Mouse (Mus musculus) A20 (cell line): ENCODE results near the gene Arhgap22.

Experiments used
- DNase-seq: peaks from one replicate; pipeline ENCODE4 v3.0.0-alpha.2; 2011; ENCODE audit warnings: low read depth, low spot score

Arhgap22 gene

DNA sequence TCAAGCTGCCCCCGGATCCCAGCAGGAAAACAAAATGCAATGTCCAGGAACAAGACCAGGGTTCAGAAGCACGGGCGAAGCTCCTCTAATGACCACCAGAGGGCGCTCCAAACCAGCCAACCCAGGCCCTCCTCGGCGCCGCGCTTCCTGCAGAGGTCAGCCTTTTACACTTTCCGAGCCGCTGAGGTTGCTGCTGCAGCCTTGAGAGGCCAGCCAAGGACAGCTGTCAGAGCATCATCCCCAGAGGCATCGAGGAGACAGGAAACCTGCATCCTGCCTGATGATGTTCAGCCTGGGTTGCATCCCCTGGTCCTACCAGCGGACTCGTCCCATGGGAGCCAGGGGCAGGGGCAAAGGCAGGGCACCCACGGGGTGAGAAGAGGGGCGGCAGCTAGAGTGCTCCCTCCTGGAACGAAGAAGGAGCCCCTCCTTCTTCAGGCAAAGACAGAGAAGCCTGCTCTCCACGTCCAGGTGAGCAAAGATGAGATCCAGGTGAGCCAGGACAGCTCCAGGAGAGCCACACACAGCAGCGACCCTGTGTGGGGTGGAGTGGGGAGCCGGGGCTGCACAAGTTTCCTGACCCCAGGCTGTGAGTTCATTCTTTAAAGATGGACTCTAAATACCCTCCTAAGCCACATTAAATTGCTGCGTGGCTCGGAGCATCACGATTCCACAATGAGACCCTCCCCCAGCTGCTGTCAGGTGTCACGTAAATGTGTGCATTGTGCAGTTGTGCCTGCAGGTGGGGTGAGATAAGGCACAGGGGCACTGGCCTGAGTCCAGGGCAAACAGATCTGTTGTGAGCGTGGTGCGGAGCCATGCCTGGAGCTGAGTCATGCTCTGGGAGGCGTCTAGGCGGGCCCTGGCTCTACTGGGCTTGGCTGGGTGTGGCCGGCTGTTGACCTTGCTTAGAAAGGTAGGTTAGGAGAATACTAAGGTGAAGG, at the start of gene Arhgap22:
TSS of gene Arhgap22 (plus strand) at position 204 of the 944 bp plus-strand sequence.
- DNase-seq: peak; percentile 78

DNA sequence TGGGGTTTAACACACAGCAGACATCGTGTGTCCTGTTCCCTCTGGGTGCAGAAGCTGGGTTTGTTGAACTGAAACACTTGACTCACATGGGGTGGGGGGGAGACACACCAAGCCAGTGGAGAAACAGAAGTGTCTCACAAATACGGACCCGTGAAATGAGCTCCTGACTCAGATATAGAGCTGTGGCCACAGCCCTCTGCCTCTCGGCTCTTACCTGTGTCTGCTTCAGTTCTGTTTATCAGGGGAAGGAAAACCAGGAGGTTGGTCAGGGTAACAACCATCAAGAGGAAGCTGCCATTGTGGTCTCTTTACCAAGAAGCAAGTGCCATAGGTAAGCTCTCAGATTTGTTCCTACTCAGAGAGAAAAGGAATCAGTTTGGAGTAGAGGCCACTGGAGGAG, 45.1 kb upstream of the Arhgap22 start:
- DNase-seq: peak; percentile 59

GRCm38 (mm10) chr14:33171942-33172341, 41.9 kb upstream of the Arhgap22 start:
- DNase-seq: peak; percentile 51

- no peak for DNase-seq
These were observed 38.6 kb upstream of the Arhgap22 start for GRCm38 (mm10) chr14:33175059-33175821.

DNA sequence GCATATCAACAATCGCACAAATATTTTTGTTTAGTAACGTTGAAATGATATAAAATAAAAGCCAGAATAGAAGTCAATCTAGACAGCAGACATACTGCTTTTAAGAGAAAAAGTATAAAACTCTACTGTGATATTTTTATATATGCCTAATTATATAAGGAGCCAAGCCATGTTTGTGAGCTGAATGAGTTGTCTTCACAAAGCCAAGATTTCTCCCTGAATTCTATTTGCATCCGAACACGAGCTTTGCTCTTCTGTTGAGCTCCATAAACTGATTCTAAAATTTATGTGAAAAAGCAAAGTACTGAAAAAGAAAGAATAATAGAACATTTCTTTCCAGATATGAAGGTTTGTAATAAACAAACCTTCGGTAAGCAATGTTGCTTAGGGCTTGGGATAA, 33.7 kb upstream of the Arhgap22 start:
- DNase-seq: no peak

DNA sequence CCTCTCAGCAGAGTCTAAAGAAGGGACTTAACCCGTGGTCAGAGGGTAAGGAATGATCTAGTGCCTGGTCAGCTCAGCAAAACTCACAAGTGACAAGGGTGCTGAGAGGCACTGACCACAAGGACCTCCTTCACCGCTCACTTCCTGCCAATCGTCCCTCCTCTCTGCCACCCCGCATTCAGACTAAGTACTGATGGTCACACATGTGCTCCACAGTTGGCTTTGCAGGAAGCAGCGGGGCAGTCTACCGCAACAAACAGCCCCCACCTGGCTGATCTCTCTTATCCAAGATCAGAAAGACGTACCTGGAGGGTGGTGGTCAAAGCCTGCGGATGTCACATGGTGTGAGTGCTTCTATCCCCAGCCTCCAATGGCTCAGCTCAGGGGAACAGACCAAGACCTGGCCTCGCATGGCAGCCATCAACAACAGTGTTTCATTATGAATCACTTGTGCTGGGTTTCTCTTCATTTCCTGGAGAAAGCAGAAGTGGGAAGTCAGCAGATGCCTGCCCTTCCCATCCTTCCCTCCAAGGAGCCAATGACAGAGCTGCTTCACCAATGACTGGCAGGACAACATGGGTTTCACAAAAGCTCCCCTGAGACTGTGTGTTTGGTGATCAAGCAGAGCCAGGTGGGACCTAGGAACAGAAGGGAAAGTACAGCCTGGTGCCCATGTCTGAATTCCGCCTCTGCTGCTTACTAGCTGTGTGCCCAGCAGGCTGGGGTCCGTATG, 28.6 kb upstream of the Arhgap22 start, which contains the start of gene Wdfy4:
TSS of gene Wdfy4 (minus strand) at position 441 of the 733 bp plus-strand sequence.
- DNase-seq: peak; percentile 94

- no peak for DNase-seq
These were observed 26.6 kb upstream of the Arhgap22 start for GRCm38 (mm10) chr14:33187201-33187600.

GRCm38 (mm10) chr14:33189230-33189629, 24.6 kb upstream of the Arhgap22 start:
- DNase-seq: peak; percentile 80

DNA sequence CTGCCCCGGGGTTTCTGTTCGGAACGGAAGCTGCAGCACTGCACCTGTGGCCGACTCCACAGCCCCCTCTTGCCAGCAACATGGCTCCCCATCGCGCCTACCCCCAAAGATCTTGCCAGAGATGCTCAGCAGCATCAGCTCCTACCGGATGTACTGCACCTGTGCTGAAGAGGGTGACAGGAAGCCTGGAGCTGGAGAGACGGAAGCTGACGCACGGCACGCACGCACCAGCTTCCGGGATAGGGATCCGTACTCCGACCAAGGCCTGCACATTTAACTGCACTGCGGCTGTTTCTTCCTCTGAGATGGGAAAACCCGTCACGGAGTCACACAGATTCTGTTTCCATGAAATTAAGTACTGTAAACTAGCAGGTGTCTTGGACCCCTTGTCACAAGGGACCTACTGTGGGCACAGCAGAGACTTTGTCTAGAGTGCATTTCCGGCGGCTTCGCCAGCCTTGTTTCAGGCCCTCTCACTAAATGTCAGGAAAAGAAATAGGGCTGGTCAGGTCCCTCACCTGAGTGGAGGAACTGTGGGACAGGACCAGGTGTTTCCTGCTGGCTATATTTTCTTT, 23.9 kb upstream of the Arhgap22 start:
- peak; percentile 93 for DNase-seq

DNA sequence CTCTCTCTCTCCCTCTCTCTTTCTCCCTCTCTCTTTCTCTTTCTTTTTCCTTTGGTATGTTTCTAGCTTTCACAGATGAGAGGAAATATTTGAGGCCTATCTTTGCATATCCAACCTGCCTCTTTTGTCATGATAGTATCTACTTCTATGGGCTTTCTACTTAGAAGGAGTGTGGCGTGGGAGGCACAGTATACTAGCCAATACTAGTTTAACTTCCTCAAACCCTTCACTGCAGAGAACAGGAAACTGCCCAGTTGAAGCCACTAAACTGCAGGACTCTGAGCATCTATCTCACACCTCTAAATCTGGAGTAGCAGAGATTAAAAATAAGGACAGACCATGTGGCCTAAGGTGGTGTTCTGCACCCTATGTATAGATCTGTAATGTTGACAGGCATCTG, 23.2 kb upstream of the Arhgap22 start:
- peak; percentile 62 for DNase-seq

DNA sequence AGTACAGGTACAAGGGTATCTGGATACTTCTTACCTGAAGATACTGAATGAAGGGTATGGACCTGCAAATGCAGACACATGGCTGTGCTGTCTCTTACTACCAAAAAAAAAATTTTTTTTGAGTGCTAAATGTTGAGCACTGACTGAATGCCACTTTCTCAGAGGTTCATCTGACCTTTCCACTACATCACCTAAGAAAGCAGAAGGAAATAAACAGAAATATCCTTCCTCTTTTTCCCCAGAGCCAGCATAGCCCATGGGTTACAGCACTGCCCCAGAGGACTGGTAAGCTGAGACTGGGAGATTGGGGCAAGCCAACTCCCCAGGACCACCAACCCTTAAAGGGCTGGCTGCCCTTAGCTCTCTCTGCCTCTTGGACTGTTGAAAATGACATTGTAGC, 20.1 kb upstream of the Arhgap22 start:
- peak; percentile 56 for DNase-seq

- peak; percentile 73 for DNase-seq
These were observed 19.6 kb upstream of the Arhgap22 start for GRCm38 (mm10) chr14:33194241-33194640.

DNA sequence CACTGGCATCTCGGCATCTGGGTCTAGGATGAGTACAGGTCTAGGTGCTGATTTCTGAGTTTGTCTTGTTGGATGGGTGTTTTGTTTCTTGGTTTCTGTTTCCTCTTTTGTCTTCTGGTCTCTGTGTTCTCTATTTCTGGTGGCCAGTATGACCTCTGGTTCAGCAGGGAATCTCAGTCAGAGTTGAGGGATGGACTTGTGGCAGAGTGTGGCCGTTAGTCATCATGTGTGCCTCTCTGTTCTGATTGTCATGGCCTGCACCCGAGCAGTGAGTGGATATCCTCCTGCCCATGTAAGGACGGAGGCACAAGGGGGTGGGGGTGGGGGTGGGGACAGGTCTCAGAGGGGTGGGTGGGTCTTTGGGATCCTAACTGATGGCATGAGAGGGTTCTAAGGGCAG, 11.7 kb upstream of the Arhgap22 start:
- no peak for DNase-seq

DNA sequence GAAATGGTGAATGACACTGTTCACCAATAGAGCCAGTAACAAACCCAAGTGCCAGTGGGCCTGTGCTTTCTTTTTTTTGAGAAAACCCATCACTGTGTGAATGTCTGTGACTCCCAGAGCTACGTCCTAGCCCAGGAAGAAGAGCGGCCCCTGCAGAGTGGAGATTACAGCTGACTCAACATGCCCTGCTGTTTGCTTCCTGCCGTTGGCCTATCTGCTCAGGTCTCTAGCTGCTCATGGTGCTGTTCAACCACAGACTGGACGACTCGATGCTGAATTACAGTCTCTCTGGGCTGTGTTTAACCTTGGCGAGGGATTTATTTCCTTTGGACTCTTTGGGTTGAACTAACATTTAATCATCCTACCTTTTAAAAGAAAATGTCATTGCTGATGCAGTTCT, 10.9 kb upstream of the Arhgap22 start:
- DNase-seq: no peak

DNA sequence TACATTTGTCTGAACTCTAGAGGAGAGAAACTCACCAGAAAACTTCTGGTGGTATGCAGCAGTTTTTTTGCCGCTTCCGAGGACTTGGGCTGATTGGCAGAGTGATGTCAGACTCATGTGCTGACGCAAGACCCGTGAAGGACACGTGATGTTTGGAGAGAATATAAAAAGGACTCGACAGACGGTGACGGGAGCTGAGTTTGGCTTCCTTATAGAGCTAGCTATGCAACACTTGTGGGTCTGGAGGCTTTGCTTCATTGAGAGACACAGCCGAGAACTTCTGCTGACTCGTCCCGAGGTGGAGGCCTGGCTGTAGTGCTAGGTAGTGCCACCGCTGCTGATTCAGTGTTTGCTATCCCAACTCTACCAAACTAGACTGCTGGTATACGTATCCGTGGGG, 10.0 kb upstream of the Arhgap22 start:
- DNase-seq: no peak

- peak; percentile 62 for DNase-seq
These were observed 8.4 kb upstream of the Arhgap22 start for GRCm38 (mm10) chr14:33205280-33205965.

DNA sequence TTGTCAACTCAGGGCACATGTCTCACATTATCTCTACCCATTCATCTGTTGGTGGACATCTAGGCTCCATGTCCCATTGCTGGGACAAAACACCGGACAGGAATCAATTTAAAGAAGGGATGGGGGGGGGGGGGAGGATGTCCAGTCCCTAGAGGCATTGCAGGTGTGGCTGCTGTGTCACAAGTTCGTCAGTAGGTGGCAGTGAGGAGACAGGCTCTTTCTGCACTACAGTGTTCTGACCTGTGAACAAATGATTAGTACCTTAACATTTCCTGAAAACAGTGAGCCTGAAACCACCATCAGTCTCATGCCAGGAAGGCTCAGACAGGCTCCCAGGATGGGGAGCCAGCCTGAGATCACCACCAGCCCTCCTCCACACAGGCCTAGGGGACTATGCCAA, 6.8 kb upstream of the Arhgap22 start:
- peak; percentile 72 for DNase-seq

- no peak for DNase-seq
These were observed 5.5 kb upstream of the Arhgap22 start for GRCm38 (mm10) chr14:33208331-33208730.

- no peak for DNase-seq
These were observed 3.0 kb upstream of the Arhgap22 start for GRCm38 (mm10) chr14:33210806-33211205.

DNA sequence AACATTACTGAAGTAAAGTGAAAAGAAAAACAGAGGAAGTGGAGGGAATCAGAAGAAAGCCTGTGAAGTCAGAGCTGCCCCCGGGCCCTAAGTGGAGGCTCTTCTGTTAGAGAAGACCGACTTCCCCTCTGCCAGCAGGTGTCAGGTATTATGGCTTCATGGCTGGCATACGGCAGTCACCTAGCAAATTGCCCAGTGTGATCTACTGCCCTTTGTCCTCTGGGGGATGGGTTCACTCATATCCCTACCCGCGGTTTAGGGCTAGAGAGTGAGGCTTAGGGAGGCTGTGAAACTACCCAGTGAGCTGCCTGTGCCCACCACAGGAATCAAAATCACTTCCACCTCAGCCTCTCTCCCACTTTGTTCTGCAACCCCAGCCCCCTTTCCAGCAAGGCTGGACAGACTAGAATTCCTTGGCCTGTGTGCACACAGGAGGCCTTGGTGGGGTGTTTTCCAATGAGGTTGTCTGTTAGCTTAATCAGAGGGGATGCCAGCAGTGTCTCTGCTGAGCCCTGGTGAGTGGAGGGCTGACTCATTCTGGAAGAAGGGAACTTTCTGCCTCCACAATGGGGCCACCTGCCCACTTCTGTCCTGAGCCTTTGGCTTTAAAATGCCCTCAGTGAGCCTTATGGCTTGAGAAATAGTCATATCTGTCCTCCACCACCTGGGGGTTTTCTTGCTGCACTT, 1.4 kb upstream of the Arhgap22 start:
- DNase-seq: no peak
